Mouse (Mus musculus) c-Kit-positive CD71-positive TER-119-negative erythroid progenitor cells, embryonic 14.5 days (primary cell): ENCODE measurements around the gene Nt5c3.
A peak's percentile ranks its signal among the peaks of the same experiment; 100 is the strongest.

ENCODE experiments used
- DNase-seq: peaks from one replicate; pipeline ENCODE4 v3.0.0-alpha.2; 2013; ENCODE audit warnings: low read depth

Gene Nt5c3

DNA sequence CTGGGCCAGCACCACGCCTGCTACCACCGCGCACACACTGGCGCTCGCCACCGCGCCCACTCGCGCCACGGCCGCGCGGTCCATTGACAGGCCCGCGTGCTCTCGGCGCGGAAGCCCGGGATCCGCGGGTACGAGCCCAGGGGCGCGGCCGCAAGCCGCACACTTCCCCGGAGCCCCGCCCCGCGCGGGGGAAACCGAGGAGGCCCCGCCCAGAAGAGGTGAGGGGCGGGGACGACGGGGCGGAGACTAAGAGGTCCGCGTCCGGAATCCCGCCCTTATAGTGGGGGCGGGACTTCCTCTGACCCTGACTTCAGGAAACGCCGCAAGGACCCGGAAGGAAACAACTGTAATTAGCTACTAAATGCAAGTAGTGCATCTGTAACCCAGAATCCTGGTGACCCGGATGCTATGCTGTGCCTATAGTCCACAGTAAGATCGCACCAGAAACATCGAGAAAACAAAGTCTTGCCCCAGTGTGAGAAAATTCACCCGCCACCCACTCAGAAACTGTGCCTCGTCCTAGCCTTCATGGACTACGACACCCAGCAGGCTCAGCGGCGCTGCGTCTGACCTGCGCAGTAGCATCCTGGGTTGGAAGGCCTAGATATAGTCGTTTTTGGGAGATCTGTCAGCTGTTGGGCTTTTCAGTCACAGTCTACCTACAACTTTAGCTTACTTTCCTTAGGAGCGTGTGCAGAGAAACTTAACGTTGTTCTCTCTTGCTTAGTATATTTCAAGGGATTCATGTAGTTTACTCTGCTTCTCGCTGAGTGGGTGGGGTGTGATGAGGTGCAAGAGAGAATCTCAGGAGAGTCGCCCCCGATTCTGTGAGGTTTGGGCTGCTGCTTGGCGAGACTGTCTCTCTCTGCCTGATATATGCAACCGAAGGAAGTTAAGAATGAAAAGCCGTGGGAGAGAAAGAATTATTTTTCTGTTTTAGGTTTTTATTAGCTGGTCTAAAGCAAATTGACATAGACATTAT lies at the start of gene Nt5c3, which contains the start of gene Vmn1r4:
TSS of gene Nt5c3 (minus strand) at position 207 of the 982 bp plus-strand sequence.
TSS of gene Vmn1r4 (plus strand) at position 290 of the 982 bp plus-strand sequence.
- DNase-seq: peak; percentile 94

DNA sequence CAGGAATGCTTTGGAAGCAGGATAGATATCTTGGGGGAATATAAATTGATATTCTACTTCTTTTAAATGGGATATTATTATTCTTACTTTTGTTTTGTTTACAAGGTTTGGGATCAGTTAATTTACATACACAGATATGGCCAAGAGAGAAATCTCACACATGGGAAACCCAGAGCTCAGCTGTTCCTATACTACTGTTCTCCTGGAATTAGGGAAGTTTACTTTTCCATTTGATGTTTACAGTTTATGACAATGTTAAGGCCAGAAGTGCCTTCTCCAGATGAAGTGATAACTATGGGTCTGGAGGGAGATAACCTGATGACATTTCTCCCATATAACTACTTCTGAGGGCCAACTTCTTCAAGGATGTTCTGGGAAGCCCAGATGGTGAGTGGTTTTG lies 46.2 kb upstream of the Nt5c3 start, which contains the start of gene Vmn1r5:
TSS of gene Vmn1r5 (plus strand) at position 301 of the 400 bp plus-strand sequence.
- no peak for DNase-seq

DNA sequence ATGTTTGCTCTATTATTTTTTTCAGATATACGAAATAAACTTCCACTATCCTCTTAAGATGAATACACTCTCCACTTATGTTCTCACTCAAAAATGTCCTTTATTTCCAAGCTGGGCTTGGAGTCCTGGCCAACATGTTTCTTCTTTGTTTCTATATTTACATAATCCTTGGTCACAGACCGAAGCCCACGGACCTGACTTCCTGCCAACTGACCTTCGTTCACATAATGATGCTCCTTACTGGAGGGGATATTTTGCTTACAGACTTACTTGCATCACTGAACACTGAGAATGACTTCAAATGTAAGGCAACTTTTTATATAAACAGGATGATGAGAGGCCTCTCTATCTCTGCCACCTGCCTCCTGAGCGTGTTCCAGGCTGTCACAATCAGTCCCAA lies 32.7 kb upstream of the Nt5c3 start:
- DNase-seq: no peak

DNA sequence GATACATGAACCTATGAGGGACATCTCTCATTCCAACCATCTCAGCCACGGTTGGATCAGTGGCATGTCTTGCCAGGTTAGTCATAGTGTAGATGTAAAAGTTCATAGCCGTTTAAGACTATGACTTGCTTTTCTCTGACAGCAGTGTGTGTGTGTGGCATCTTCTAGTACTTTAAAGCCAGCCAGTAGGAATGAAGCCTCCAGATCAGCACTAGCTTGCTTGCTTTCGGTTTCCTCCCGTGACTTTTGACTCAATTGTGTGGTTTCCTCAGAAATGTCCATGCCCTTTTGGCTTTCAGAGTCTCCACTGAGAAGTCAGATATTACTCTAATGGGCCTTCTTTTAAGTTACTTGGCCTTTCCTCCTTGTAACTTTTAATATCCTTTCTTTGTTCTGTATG lies 10.6 kb upstream of the Nt5c3 start:
- no peak for DNase-seq

DNA sequence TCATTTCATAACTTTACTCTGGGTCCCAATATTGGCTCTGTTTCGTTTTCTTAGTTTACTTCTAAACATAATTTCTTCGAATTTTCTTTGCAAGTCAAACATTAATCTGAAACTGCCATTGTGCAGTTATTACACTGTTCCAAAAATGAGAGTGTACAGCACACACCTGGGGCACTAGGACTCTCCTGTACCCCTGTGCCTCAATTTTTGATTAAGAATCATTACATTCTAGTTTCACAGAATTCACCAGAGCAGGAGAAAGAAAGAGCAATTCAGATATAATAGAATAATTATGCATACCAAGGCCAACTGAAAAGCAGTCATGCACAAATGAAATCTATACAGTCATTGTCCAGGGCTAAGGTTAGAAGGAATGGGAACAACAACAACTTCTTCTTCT lies 8.7 kb upstream of the Nt5c3 start:
- DNase-seq: no peak

DNA sequence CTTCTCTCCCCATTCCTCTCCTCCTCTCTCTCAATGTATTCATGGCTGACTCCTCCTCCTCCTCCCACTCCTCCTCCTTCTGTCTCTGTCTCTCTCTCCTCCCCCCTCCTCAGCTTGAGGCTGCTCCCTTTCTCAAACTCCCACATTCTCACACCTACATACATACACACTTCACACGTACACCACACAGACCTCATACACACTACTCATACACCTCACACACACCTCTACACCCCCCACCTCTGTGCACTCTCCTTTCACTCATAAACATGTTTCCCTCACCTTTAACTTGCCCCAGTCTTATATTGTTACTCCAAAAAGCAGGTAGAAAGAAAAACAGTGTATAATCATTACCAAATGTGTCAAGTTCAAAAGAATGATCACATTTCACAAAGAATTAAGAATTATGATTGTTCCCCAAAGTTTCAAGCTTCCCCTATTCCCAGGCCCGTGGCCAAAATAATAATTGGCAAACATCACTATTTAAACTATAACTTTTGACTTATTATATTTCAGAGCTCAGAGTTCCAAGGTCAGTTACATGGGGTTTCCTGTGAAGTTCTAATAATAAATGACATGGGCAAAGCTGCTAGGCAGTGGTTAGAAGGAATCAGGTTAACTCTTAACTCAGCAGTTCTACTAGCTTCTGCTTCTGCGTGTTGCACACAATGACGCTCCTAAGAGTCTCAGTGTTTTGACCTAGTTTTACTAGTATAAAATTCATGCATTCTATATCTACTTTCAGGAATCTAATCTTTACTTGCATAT lies 8.1 kb upstream of the Nt5c3 start:
- DNase-seq: no peak

DNA sequence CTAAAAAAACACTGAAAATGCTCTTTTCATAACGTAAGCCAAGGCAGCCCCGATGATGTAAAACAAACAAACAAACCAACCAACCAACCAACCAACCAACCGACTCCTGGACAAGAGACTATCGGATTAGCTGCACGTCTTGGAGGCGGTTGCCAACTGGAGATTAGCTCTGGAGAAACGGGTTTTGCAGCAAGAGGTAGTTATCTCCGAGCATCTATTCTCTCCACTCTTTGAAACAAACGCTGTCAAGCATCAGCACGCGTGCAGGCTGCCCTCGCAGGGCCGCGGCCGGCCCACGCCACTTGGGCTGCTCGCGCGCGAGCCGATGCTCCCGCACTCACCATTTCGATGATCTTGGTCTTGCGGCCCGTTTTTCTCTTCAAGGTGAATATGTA lies 404 bp downstream of the Nt5c3 start:
- no peak for DNase-seq

DNA sequence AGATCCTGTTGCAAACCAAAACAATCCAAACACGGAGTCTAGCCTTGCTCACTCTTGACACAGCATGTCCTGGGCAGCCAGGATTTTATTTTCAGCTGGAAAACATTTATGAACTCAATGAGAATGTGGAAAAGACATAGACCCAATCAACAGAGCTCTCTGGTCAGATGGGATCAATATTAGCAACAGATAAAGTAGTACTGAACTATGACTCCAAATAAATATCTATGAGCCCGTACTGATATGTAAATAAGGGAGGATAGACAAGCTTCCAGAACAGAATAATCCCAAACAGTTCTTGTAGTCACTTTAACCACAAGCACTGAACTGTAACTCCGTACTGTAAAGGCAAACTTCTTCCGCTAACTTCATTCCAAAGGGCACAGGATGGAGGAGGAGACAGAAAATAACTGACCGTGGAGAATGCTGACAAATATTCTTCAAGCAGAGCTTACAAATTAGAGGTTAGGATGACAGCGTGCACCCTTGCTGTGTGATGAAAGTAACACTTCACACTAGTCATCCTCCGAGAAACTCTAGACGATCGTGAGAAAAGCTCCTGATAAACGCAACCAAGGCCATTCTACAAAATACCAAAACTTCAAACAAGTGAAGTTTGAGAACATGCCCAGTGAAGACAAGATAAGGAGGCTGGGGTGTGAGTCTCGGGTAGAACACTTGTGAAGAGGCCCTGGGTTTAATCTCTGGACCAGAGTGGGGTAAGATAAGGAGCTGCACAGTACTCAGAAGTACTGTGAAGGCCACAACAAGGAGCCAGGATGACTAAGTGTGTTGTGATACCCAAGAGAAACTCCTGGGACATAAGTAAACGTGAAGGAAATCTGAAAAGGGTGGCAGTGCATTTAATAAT lies 3.3 kb downstream of the Nt5c3 start:
- DNase-seq: peak; percentile 84

DNA sequence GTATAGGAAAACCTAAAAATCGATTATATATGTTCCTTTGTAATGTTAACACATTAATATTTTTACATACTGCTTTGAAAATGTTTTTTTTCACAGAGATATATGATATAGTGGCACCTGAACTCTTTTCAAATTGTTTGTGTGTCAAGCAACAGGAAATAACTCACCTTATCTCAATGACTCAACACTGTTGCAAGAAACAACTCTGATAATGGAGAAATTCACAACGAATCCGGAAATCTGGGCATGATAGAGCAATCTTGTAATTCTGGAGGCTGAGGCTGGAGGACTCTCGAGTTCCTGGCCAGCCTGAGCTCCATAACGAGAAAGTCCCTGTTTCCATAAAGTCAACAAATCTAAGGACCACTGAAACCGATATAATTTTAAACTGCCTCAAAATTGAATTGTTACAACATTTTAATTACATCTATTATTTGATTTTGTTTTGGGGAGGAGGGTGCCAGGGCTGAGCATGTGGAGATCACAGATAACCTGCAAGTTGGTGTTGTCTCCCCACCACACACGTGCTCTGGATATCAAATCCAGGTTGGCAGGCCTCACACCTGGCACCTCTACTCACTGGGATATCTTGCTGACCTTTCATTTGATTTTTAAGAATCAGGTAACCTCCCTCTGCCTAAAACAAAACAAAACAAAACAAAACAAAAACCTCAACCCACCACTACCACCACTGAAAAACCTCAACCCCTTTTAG lies 4.2 kb downstream of the Nt5c3 start:
- no peak for DNase-seq

DNA sequence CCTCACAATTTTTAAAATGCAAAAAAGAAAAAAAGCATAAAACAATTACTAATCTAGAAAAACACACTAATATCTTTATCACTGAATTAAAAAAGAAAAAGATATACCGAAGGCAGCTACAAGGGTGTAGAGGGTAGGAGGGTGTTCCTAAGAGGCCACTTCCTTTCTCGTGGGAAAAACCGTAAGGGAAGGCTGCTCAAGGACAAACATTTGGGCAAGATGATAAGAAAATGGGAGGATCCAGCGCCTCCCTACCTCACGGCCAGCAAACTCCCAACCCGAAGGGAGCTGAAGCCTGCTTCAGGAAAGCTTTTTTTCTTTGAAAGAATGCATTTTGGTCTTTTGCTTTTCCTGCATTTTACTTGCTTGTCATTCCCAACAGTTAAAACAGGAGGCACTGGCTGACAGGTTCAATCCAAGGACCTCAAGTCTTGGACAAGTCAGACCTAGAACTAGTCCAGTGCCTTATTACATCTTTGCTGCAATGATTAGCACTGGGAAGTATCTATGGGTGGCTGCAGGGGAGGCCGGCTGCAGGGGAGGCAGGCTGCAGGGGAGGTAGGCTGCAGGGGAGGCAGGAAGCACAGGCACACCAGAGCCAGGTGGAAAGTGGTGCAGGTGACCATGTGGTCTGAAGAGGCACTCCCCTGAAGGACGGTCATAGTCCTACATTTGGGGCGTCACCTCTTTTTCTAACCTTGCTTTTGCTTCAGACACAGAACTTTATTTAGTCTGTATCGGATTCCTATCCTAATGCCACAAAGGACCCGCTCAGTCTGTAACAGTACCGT lies 6.0 kb downstream of the Nt5c3 start:
- no peak for DNase-seq

DNA sequence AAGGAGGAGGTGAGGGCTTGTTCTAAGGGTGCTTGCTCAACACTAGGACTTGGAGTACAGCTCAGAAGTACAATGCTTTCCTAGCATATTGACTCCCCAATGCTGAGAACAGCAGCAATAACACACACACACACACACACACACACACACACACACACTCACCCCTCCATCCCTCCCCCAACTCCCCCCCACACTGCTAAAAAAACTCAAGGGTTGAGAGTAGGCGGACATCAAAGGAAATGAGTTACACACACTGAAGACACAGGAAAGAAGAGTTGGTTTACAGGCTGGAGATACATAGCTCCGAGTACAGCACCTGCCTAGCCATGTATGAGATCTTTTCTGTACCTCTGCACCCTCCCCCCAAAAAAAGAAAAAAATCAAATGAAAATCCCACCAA lies 7.5 kb downstream of the Nt5c3 start:
- no peak for DNase-seq

DNA sequence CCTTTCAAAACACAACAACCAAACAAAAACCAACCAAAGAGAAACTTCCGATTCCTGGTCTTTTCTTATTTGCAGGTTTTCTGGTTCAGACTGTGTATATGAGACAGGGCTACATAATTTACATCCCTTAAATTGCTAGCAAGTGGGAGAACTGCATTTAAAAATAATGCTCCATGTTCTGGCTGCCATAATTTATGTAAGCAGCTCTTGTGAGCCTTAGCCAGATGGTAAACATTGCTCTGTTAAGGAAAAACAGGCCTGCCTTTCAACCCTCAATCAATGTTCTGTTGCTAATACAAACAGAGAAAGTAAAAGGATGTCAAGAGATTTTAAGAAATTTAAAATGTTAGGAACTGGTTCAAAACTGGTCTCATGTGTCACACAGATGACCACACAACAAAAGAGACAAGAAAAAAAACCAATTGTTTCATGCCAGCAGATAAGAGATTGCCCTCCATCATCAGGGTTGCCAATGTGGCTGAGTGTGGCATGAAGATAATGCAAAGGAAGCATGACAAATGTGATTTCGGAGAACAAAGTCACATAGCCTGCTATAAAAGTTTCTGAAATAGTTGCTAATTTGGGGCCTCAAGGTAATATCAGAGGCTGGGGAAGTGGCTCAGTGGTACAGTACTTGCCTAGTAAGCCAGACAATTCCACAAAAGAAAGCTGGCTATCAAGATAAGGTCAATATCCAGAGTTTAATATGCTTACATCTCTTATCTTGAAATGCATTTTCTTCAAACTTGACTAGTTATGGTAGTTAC lies 10.5 kb downstream of the Nt5c3 start:
- DNase-seq: no peak

DNA sequence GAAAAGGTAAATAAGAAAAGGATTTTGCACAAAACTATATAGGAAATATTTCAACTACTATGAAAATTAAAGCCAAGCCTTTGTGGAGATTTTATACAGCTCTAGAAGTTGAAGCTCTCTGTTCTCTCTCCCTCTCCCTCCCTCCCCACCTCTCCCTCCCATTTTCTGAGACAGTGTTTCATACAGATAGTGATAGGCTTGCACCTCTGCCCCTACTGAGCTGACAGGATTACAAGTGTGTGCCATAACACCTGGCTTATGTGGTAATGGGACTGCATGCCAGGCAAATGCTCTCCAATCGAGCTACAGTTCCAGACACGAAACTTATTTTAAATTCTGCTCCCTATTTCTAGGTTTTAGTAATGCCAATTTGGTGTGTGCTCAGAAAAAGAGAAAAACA lies 12.8 kb downstream of the Nt5c3 start:
- no peak for DNase-seq

DNA sequence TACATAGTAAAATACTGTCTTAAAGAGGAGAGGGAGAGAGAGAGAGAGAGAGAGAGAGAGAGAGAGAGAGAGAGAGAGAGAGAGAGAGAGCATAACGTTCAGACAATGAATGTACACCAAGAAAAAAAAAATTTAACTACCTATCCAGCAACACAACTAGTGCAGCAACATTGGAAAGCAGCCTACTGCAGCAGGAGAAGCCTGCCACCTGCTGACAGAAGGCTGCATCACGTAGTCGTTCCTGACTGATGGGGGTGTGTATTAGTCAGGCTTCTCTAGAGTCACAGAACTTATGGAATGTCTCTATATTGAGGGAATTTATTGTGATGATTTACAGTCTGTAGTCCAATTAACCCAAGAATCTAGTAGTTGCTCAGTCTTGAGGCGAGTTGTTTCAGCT lies 14.8 kb downstream of the Nt5c3 start:
- no peak for DNase-seq

DNA sequence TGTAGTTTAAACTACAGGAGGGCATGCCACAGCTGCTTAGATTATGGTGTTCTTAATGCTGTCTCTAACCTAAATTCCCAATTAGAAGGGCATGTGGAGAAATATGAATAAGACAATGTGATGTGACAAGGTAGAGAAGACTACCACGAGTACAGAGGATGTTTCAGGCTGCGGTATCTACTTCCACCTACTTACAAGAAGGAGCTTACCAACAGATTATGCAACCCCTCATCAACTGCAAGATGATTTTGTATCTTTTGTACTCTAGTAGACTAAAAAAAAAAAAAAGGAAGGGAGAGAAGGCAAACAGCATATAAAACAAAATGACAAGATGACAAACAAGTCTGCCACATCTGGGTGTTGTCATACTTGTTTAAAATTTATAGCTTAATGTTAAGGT lies 15.3 kb downstream of the Nt5c3 start:
- DNase-seq: no peak

DNA sequence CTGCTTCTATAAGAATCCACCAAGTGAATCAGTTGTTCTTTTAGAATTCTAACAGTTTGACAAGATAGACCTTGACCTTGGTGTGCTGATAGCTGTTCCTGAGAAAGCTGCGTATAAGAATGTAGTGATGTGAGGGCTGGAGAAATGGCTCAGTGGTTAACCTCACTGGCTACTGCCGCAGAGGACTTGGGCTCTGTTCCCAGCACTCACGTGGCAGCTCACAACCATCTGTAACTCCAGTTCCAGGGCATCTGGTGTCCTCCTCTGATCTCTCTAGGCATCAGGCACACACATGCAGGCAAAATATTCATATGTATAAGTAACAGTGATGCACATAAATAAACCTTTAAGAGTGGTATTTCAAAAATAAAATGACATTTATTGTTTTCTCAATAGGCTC lies 15.8 kb downstream of the Nt5c3 start:
- no peak for DNase-seq

DNA sequence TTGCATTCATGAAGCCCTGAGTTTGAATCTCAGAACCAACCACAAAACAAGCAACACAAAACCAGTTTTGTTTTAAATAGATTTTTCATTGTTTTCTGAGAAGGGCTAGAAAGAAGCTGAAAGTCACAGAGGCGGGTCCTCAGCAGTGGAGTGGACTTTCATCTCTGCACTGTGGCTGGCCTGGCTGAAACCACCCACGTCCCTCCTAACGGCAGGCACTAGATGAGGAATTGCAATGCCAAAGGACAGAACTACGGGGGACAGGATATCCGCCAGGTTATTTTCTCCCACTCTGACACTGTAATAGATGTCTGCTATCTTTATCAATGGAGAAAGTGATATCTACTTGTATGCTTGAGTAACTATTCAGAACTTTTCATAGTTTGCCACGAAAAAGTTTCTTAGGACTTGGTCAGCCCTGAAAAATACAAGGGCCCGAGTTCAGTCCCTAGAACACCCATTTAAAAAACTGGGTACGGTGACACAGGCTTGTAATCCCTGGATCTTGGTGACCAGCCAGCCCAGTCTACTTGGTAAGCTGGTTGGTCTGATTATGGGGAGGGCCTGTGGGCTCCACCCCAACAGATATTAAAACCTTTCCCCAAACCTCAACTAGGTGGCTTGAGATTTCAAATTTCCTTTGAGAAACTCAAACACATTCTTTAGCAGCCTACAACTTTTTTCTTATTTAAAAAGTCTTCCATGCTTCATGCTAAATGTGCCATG lies 17.4 kb downstream of the Nt5c3 start:
- no peak for DNase-seq

DNA sequence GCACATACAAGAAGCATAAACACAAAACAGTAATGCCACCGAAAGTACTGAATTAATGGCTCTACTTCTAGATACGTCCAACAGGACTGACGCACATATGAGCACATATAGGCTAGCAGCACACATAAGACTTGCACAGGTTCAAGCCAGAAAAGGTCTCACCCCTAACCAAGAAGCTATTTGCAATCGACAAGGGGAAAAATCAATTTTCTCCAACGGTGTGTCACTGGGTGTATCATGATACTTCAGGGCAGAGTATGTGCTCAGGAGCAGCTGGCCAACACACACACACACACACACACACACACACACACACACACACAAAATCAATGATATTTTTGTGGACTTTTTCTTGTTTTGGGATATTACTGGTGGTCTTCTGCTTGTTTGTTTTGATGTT lies 18.2 kb downstream of the Nt5c3 start:
- no peak for DNase-seq

DNA sequence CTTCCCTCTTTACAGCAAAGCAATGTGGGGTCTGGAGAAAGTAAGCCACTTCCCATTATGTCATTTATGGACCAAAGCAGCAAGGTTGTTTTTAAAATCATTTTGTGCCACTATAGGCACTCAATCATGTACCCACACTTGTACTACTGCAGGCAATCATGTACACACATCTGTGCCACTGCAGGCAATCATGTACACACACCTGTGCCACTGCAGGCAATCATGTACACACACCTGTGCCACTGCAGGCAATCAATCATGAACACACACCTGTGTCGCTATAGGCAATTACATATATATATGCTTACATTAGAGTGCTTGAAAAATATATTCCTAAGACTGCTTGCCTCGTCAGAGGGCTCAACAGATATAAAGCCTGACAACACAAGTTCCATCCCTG lies 18.8 kb downstream of the Nt5c3 start:
- DNase-seq: no peak
